24 mouse cellular contexts compared by ENCODE assay signal in genomic region chr8:95497821-95498220, GRCm38 (mm10). TPM values are rescaled to one million over a fixed set of nuclear protein-coding genes. Genes with fewer than 3 reads are reported as not detected.
"Had no signal": no experiment of that assay in that cellular context is flagged by ENCODE, and none has a peak within 500 bp of the region (broad histone marks: within the 10 kb centered on the region; RNA-seq: fewer than 3 reads in every experiment).

No protein-coding gene starts in this region.

- H3K27me3 ChIP-seq: limb, embryonic 13.5 days; neural tube, embryonic 12.5 days; neural tube, embryonic 15.5 days; stomach, embryonic 15.5 days had no signal

- H3K9ac ChIP-seq: limb, embryonic 13.5 days; liver, embryonic 13.5 days; neural tube, embryonic 12.5 days; neural tube, embryonic 15.5 days; stomach, embryonic 15.5 days had no signal

- H3K4me2 ChIP-seq: limb, embryonic 13.5 days; liver, embryonic 13.5 days; midbrain, embryonic 11.5 days; neural tube, embryonic 12.5 days; neural tube, embryonic 15.5 days; stomach, embryonic 15.5 days had no signal

- H3K4me1 ChIP-seq: limb, embryonic 10.5 days; limb, embryonic 13.5 days; liver, embryonic 13.5 days; neural tube, embryonic 12.5 days; neural tube, embryonic 15.5 days; stomach, embryonic 15.5 days had no signal

- H3K9me3 ChIP-seq: limb, embryonic 10.5 days; limb, embryonic 13.5 days; liver, embryonic 13.5 days; neural tube, embryonic 12.5 days; neural tube, embryonic 15.5 days; stomach, embryonic 15.5 days had no signal

- H3K4me3 ChIP-seq: layer of hippocampus, adult 2 months; limb, embryonic 10.5 days; limb, embryonic 13.5 days; liver, embryonic 13.5 days; neural tube, embryonic 12.5 days; neural tube, embryonic 15.5 days; stomach, embryonic 15.5 days had no signal

- H3K27ac ChIP-seq: layer of hippocampus, adult 2 months; limb, embryonic 10.5 days; limb, embryonic 13.5 days; liver, embryonic 13.5 days; neural tube, embryonic 12.5 days; neural tube, embryonic 15.5 days; stomach, embryonic 15.5 days had no signal

- DNase-seq: kidney, postnatal 14 days; layer of hippocampus, adult 9-11 months; liver; liver, embryonic 13.5 days; lung, adult 2 months; lung, postnatal 14 days; lung, postnatal 4 days; midbrain, embryonic 14.5 days; right cerebral cortex, adult 18-20 months; right cerebral cortex, postnatal 14 days; right cerebral cortex, postnatal 4 days; thymus, adult 18-20 months; thymus, postnatal 36 days had no signal

- H3K36me3 ChIP-seq: limb, embryonic 10.5 days; limb, embryonic 13.5 days; liver, embryonic 13.5 days; neural tube, embryonic 12.5 days; neural tube, embryonic 15.5 days; stomach, embryonic 15.5 days had no signal

RNA-seq across cellular contexts. Expression of gene Ccdc113, which starts 36.1 kb away (rescaled TPM):
- total RNA-seq: megakaryocyte progenitor cell, adult 5-6 weeks; megakaryocyte-erythroid progenitor cell, adult 5-6 weeks had no signal
- polyA plus RNA-seq: large intestine, adult 2 months; limb, embryonic 10.5 days; liver, embryonic 13.5 days; liver, embryonic 16.5 days; midbrain, embryonic 11.5 days had no signal
